ENCODE assay signal across 22 mouse cellular contexts in genomic region chr2:65223956-65224735, GRCm38 (mm10). TPM values are rescaled to one million over a fixed set of nuclear protein-coding genes. Genes with fewer than 3 reads are reported as not detected.
A peak's percentile ranks its signal among the peaks of the same experiment; 100 is the strongest.
DNase-seq lines count a peak whose midpoint lies in the region; ATAC-seq and TF ChIP-seq lines count a peak whose summit lies in the region.
"Had no signal": no experiment of that assay in that cellular context is flagged by ENCODE, and none has a peak within 500 bp of the region (broad histone marks: within the 10 kb centered on the region; RNA-seq: fewer than 3 reads in every experiment).

No protein-coding gene starts in this region.

- ATAC-seq in kidney, postnatal 0 days (replicated peaks; ENCODE audit: low FRiP score, low read depth) = no peak

- no peak for TF ChIP-seq CTCF in kidney, postnatal 0 days (IDR thresholded peaks at IDR 0.05; ENCODE audit: low read depth)

- 0 out of 2 replicates have a peak, but pooled peaks cover 6% of the 10 kb centered on the region for H3K4me1 ChIP-seq in kidney, postnatal 0 days (replicated peaks; ENCODE audit: insufficient read depth, low read length)
- H3K4me1 ChIP-seq: embryonic facial prominence, embryonic 12.5 days; hindbrain, embryonic 12.5 days; limb, embryonic 15.5 days; midbrain, embryonic 10.5 days; stomach, embryonic 15.5 days had no signal

- peak; percentile 62 for DNase-seq in heart, adult 11 months
- DNase-seq in heart, postnatal 25 days (ENCODE audit: low spot score) = no peak
- DNase-seq in kidney, postnatal 0 days (ENCODE audit: low spot score) = peak; percentile 59
- no peak for DNase-seq in kidney, adult 18-20 months
- peak; percentile 12 for DNase-seq in retina, postnatal 1 day
- DNase-seq in retina, embryonic 14.5 days (ENCODE audit: low spot score) = no peak
- DNase-seq in left cerebral cortex, postnatal 25 days (ENCODE audit: low spot score in 2 of 2) = no peak
- DNase-seq: cerebellum, adult 18-20 months; cerebellum, postnatal 25 days; gastrocnemius, postnatal 10 days; heart, postnatal 10 days; kidney, adult 8-10 months; left cerebral cortex, postnatal 4 days; thymus, postnatal 25 days had no signal

- H3K9me3 ChIP-seq in kidney, postnatal 0 days (replicated peaks; ENCODE audit: low read length) = no peaks in the 10 kb centered on the region
- H3K9me3 ChIP-seq: embryonic facial prominence, embryonic 12.5 days; heart, embryonic 12.5 days; hindbrain, embryonic 12.5 days; limb, embryonic 15.5 days; midbrain, embryonic 10.5 days; stomach, embryonic 15.5 days had no signal

- no peak overlapping the region for H3K4me2 ChIP-seq in kidney, postnatal 0 days (ENCODE audit: low read length)
- H3K4me2 ChIP-seq: embryonic facial prominence, embryonic 12.5 days; heart, embryonic 12.5 days; hindbrain, embryonic 12.5 days; limb, embryonic 15.5 days; stomach, embryonic 15.5 days had no signal

- H3K9ac ChIP-seq in kidney, postnatal 0 days (ENCODE audit: low read depth, low read length) = no peak overlapping the region
- H3K9ac ChIP-seq: embryonic facial prominence, embryonic 12.5 days; heart, embryonic 12.5 days; hindbrain, embryonic 12.5 days; limb, embryonic 15.5 days; stomach, embryonic 15.5 days had no signal

- intact Hi-C loops in heart, postnatal 25 days (cut with DNase I) = loop anchor here (2.0 kb wide), 1 partner anchor 13 kb away; no protein-coding TSS in a partner anchor
- intact Hi-C loops in left cerebral cortex, postnatal 25 days (cut with DNase I) = no loop called here

- H3K36me3 ChIP-seq in kidney, postnatal 0 days (ENCODE audit: insufficient read depth, low read length) = no peaks in the 10 kb centered on the region
- H3K36me3 ChIP-seq: embryonic facial prominence, embryonic 12.5 days; heart, embryonic 12.5 days; hindbrain, embryonic 12.5 days; limb, embryonic 15.5 days; midbrain, embryonic 10.5 days; stomach, embryonic 15.5 days had no signal

- H3K4me3 ChIP-seq in kidney, postnatal 0 days (replicated peaks; ENCODE audit: low read depth, low read length) = no peak overlapping the region
- H3K4me3 ChIP-seq: embryonic facial prominence, embryonic 12.5 days; heart, embryonic 12.5 days; hindbrain, embryonic 12.5 days; left cerebral cortex, adult 2 months; limb, embryonic 15.5 days; midbrain, embryonic 10.5 days; stomach, embryonic 15.5 days had no signal

- no peaks in the 10 kb centered on the region for H3K27me3 ChIP-seq in kidney, postnatal 0 days (ENCODE audit: insufficient read depth, low read length)
- H3K27me3 ChIP-seq: embryonic facial prominence, embryonic 12.5 days; heart, embryonic 12.5 days; hindbrain, embryonic 12.5 days; limb, embryonic 15.5 days; Patski; stomach, embryonic 15.5 days had no signal

- no peak overlapping the region for H3K27ac ChIP-seq in kidney, postnatal 0 days
- H3K27ac ChIP-seq: embryonic facial prominence, embryonic 12.5 days; hindbrain, embryonic 12.5 days; left cerebral cortex, adult 2 months; limb, embryonic 15.5 days; midbrain, embryonic 10.5 days; stomach, embryonic 15.5 days had no signal

- WGBS in kidney, postnatal 0 days = 47% methylated on average over 12 of the region's 12 CpGs

RNA-seq across cellular contexts. Expression of gene Cobll1, which starts 15.1 kb away (rescaled TPM):
- 10 to 100 TPM; 56.6 to 61.6 TPM for total RNA-seq in heart, postnatal 25 days (2021)
- polyA plus RNA-seq in kidney, postnatal 0 days (2015; fragmentation: Nextera tagmentation; extraction: Ambion mirVana) = 23.8 and 25.7 TPM in 2 replicates
- total RNA-seq in left cerebral cortex, postnatal 25 days (2021) = 1 to 10 TPM; 6.3 to 6.6 TPM

Comparison
In these comparisons a context has a peak if more than half of its experiments do, and no peak if none do; other contexts are left out.
1. DNase-seq: peak in heart, adult 11 months (single experiment), kidney, postnatal 0 days (single experiment) and retina, postnatal 1 day (single experiment); none in heart, postnatal 25 days (single experiment), kidney, adult 18-20 months (single experiment), retina, embryonic 14.5 days (single experiment) and left cerebral cortex, postnatal 25 days (0 of 2).
2. RNA of gene Cobll1, which starts 15.1 kb away (total RNA-seq): 56.6 to 61.6 TPM in heart, postnatal 25 days; 6.3 to 6.6 TPM in left cerebral cortex, postnatal 25 days; every median in the first group is over 4 times any median in the second.